Mouse (Mus musculus): ENCODE measurements around the gene Atg9a.

Atg9a gene

DNA sequence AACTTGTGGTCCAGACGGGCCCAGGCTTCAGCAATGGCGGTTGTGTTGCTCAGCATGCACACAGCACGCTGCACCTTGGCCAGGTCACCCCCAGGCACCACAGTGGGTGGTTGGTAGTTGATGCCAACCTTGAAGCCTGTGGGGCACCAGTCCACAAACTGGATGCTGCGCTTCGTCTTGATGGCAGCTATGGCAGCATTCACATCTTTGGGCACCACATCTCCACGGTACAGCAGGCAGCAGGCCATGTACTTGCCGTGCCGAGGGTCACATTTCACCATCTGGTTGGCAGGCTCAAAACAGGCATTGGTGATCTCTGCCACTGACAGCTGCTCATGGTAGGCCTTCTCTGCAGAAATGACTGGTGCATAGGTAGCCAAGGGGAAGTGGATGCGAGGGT is 23.8 kb upstream of the Atg9a start:
- DNase-seq (ENCODE audit: low spot score) = no peak

DNA sequence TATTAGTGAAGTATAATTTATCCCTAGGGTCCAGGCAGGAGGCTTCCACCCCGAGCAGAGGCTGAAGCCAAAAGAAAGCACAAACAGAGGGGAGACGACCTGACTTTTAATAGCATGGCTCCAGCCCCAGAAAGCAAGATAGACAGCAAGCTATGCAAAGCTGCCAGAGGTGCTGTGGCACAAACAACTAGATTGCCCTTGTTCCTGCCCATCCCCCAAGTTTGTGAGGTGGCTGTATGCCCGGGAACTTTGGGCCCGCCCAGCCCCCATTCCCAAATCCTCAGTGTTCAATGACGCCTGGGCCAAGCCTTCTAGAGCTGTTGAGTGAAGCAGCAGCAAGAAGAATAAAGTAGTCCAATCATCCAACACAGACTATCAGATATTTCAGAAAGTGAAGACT is 22.9 kb upstream of the Atg9a start:
- DNase-seq (ENCODE audit: low spot score) = no peak

DNA sequence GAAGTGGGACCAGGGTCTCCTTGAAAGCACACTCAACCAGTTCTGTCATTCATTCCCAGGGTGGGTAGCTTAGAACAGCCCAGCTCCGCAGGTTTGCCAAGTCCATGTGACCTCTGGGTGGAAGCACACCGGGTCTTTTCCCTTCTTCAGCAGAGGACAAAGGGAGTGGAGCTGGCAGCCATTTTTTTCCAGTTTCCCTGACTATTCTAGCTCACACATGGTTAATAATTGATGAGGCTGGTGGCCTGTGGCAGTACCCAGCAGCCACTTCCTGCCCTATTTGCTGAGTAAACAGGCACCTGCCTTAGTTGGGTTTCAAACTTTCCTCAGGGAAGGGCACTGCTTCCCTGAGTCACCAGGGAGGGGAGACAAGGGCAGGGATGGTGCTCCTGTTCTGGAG is 22.4 kb upstream of the Atg9a start:
- no peak for DNase-seq (ENCODE audit: low spot score)

DNA sequence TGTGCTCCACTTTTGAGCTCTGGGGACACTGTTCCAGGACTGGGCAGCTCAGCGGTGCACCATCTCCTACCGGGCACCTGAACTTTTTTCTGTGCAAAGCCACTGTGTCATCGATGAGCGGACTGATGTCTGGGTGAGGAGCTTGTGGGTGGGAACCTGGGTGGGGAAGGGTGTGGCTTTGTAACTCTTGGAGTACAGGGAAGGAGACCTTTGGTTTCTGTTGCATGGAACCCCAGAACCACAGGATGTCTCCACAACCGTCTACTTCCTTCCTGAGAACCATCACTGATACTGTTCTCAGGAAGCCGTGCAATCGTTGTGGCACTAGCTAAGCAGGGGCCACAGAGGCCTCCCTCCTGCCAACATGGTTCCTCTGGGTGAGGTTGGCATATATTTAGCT is 21.1 kb upstream of the Atg9a start:
- no peak for DNase-seq (ENCODE audit: low spot score)

DNA sequence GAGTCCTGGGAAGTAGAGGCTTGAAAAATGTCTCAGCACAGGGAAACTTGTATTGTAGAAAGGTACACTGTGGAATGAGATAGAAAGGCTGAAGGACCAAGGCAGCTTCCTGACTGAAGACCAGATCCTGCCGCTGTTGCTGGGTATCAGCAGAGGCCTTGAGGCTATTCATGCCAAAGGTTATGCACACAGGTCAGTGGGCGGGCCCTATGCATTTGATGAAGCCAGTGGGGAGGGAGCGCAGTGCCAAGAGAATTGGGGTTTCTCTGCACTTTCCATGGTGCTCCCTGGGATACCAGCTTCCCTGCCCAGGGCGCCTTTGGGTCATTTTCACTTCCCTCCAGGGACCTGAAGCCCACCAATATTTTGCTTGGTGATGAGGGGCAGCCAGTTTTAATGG is 20.5 kb upstream of the Atg9a start:
- DNase-seq (ENCODE audit: low spot score) = no peak

DNA sequence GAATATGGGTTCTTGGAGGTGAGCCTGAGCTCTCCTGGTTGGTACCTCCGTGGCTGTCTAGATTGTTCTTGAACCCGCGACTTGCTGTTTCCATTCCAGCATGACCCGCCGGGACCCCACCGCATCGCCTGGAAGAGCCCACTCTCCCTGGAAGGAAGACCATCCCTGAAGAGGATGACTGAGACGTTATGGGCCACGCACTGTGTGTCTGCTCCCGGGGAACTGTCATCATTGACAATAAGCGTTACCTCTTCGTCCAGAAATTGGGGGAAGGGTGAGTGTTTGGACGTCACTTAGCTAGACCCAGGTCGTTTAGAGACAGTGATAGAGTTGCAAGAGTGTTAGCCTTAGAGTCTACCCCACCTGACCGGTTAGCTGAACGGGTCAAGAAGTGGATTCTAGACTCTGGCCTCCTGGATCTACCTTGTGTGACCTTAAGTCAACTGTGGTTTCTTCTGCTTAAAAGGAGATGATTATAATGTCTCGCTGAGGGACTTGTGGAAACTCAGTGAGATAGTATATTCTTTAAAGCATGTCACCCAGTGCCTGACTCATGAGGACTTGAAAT is 19.2 kb upstream of the Atg9a start:
- no peak for DNase-seq (ENCODE audit: low spot score)

DNA sequence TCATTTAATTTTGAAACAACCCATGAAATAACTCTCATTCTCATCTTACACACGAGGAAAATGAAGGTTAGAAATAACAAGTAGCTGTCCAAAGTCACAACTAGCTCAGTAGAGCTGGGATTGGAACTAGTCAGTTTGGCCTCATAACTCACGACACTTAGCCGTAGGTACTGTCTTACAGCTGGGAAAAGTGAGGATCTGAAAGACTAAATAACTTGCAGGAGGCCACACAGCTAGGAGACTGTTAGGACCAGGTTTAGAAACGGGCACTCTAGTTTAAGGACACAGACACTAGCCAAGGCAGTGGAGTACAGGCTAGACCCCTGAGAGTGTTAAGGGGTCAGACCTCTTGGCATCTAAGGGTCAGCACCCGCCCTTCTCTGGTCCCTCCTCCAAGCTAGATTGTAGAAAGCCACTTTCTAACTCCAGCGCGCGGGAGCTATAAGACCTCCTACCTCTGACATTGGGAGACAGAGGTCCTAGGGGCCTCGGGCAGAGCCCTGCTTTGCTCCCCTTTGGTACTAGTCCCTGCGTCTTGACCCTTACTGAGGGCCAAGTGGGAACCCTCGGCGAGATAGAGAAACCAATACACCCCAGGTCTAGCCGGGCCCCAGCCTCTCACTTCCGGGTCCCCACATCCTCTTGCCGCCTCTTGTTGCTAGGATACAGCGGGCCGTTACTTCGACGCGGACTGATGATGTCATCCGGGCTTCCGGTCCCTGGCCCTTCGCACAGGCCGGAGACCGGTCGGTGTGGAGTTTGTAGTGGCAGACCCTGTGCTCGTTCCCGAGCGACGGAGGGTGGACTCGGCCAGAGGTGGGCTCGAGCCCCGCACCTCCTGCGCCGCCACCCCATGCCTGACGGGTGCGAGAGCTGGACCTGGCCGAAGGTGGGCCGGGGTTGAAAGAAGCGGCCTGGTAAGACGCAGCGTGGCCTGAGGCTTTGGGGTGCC is 18.4 kb upstream of the Atg9a start, which contains the start of the genes Glb1l and Stk16:
Gene Glb1l (minus strand): TSS at position 678 of the 952 bp plus-strand sequence.
Gene Stk16 (plus strand): TSS at position 703 of the 952 bp plus-strand sequence.
- DNase-seq (ENCODE audit: low spot score) = peak; percentile 91

DNA sequence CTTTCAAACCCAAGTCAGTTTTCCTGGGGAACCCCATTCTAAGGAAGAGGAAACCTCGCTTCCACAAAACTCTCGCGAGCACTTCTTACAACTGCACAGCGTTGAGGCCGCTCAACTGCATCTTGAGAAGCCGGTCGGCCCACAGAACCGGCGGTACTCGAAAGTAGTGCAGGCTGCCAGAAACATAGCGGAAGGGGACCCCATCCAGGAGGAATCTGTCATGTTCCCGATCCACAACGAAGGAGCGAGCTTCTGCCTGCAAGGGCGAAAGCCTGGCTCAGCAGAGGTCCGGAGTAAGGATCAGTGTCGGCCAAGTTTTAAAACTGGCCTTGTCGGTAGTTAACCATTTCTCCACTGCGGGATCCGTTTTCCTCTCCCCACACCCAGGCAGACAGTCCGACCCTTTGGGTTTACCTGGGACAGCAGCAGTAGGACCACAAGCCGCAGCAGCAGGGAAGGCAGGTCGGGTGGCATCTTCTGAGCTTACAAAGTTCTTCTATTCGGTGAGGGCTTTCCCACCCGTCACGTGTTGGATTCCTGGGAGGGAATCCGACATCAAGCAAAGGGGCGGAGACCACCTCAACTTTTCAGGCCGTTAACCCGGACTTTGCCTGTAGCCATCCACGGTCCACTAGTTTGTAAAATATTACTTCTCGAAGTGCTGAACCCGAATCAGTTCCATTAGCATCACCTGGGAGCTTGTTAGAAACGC is 17.1 kb upstream of the Atg9a start:
- DNase-seq (ENCODE audit: low spot score) = no peak

DNA sequence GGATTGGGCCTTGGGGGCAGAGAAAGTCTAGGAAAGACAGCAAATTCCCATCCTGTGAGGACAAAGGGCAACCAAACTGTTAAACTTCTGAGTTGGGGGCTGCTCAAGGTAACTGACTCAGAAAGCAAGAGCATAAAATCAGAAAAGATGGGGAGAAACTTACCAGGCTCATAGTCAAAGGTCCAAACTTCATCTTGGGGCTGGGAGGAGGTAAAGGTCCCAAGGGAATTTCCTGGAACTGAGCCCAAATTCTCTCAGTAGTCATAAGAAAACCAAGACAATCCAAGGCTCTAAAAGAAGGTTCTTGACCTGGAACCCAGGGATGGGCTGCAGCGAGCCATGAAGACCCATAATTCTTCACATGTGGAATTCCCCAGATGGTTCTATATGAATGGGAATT is 9.2 kb upstream of the Atg9a start:
- no peak for DNase-seq (ENCODE audit: low spot score)

DNA sequence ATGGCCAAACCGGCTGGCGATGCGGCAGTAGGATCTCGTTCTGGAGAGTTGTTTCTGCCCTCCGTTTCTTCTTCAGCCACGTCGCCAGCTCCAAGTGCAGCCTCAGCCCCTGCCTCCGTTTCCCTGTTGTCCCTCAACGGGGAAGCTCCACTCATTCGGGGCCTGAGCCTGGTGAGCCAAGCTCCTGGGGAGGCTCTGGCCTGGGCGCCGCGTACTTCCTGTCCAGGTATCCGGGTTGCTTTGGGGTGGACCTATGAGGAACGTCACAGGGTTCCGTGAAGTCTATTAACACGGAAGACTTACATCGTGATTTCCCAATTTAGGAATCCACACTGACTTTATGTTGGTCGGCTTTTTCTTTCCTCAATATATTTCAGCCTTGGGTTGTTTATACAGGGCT is 456 bp upstream of the Atg9a start:
- DNase-seq (ENCODE audit: low spot score) = peak; percentile 46

DNA sequence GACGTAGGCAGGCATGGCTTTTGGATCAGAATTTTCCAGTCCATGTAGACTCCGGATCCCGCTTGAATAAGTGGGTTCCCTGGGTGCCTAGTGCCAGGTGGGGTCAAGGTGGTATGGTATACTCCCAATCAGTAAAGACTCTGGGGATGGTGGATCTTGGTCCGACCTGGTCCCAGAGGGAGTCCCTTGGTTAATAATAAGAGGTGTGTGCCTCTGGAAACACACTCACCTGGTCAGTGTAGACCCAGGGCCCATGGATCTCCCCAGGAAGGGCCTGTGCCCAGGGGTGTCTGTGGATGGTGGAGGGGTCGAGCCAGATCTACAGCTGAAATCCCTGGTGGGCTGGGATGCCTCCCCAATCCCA is 756 bp downstream of the Atg9a start:
- DNase-seq (ENCODE audit: low spot score) = no peak

DNA sequence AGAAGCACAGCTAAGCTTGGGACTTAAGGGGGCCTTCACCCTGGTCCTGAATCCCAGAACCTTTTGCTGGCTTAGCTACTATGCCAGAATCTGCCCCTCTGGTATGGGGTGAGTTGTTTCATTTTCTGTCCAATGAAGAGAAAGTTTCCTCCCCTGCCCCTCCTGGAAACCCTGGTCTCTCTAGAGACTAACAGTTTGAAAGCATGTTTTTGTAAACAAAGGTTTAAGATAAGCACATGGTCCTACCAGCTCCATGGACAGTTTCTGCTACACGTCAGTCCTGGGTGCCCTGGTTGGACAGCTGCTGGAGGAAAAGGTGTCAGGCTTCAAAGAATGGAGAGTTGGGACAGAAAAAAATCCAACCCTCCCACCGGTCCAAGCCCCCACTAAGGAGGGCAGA is 1.4 kb downstream of the Atg9a start:
- DNase-seq (ENCODE audit: low spot score) = no peak

DNA sequence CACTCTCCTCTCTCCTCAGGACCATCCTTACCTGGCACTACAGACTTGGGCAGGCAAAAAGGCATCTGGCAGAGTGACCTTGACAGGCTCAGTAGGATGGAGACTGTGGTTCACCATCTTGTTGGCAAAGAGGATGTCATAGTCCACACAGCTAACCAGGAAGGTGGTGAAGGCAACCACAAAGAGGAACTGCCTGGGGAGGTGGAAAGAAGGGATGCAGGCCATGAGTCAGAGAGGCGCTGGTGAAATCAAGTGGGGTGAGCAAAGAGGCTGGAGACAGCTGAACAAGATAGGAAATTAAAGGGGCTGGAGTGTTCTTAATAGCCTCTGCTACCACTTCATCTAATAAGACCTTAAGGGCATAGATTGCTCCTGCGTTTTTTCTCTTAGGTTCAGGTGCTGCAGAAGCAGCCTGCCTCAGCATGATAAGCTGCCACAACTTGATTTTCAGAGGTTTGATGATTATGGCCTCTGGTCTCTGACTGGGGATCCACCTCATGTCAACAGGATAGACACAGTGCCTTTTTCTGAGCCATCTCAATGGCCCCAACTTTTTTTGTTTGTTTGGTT is 4.0 kb downstream of the Atg9a start:
- DNase-seq (ENCODE audit: low spot score) = no peak

DNA sequence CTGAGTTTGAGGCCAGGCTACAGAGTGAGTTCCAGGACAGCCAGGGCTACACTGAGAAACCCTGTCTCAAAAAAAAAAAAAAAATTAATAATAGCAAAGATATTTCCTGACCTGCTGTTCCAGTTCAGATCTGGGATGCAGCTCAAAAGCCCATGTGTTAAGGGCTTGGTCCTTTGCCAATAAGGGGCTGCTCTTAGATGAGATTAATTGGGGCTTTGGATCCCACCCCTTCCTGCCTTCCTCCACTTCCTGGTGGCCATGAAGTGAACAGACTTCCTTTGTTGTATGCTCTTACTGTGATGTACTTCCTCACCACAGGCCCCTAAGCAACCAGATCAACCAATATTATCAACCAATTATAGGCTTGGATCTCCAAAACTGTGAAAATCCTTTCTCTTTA is 4.9 kb downstream of the Atg9a start:
- no peak for DNase-seq (ENCODE audit: low spot score)

DNA sequence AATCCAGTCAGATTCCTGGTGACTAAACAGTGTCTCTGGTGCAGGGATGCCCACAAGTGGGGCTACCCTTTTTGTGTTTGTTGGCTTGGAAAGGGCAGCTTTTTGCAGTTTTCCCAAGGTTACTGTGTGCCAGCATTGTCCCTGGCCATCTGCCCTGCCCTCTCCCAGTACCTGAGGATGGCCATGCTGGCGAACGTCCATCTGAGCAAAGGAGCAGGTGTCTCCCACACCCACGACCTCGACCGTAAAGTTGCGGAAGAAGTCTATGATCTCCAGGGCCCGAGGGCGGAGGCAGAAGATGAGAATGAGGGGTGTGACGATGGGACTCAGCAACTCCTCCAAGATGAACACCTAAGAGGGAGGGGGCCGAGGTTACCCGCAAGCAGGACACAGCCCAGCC is 6.5 kb downstream of the Atg9a start:
- no peak for DNase-seq (ENCODE audit: low spot score)

DNA sequence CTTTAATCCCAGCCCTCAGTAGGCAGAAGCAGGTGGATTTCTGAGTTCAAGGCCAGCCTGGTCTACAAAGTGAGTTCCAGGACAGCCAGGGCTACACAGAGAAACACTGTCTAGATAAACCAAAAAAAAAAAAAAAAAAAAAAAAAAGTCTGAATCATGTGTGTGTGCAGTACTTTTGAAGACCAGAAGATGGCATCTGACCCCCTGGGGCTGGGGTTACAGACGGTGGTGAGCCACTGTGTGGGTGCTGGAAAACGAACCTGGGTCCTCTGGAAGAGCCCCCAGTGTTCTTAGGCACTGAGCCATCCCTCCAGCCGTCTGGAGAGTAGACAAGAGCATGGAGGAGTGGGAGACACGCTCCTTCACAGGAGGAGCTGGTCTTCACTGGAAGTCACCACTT is 9.8 kb downstream of the Atg9a start:
- DNase-seq (ENCODE audit: low spot score) = no peak

DNA sequence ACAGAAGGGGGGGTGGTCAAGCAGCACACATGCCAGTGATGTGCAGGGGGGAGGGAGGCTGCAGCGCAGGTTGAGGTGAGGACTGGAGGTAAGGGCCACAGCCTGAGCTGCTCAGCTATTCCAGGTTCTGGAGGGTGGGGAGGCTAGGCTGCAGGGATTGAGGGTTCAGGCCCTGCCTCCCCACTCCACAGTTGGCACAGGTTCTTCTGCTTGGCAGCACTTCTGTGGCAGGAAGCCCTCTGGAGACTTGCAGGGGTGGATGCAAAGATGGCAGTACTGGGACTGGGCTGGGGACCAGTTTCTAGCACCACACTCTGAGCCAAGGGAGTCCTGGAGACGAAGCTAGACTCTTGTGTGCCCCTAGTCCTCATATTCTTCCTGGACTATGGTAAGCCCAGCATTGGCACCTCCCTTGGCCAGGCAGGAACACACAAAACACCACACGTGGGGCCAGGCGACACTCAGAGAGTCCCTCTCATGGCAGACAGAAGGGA is 10.6 kb downstream of the Atg9a start:
- DNase-seq (ENCODE audit: low spot score) = no peak

DNA sequence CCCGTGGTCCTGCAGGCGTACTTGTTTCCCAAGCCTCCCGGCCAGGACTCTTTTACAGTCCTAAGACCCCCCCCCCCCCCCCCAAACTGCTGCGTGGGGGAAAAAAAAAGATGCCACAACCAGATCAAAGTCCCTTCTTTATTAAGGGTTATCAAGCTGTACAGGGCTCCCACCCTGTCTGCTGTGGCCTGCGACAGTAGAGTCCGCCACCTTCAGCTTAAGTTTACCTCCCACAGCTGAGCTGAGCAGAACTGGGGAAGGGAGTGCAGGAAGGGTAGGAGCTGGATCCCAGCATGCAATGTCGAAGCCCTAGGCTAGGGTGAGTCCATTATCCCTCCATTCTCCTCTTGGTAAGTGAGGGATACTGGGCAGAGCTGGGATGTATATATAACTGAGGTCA is 11.3 kb downstream of the Atg9a start:
- DNase-seq (ENCODE audit: low spot score) = no peak

DNA sequence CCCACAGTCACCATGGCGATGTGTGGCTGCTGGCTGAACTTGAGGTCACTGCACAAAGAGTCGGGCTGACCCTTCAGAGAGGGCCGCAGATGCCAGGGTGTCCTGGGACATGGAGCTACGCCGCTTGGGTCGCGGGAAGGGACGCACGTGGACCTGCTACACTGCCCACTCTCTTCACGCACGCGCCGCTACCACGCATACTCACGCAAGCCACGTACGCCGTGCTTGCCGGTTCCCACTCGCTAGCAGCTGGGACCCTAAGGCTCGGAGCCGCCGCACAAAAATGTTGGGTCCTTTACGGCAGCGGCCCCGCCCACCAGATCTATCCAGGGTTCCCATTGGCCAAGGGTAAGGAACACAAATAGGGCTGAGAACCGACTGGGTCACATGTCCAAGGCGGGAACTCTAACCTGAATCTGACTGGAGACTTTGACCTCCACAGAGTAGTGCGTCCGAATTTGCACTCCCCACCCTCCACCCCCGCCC is 11.8 kb downstream of the Atg9a start, which contains the start of gene Abcb6:
Gene Abcb6 (minus strand): TSS at position 288 of the 486 bp plus-strand sequence.
- DNase-seq (ENCODE audit: low spot score) = peak; percentile 90

DNA sequence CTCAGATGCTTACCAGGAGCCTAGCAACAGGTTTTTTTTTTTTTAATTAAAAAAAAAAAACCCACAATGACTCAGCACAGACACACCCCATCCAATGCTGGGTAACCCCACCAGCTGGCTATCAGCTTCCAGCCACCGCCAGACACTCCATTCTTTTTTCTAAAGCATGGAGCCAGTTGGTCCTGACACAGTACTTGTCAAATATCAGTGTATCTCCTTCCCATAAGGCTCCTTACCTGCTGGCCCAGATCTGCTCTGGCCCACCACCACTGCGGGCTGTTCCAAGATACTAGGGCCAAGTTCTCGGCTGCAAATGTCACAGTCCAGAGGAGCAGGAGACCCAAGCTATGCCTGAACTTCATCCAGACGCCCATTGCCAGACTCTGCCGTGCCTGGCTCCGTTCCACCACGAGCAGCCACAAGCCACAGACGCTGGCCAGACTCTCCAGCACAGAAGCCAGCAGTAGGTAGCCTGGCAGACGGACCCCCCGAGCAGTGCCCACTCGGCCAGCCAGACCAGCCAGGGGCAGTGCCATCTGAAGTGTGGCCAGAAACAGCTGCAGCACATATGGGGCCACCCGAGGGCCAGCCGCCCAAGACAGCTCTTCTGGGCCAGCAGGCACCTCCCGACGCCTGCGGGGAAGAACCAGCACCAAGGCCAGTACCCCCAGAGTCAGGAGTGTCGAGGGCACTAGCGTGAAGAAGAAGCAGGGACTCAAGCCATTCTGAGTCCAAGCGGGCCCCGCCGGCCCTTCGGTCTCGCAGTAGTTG is 12.5 kb downstream of the Atg9a start:
- DNase-seq (ENCODE audit: low spot score) = peak; percentile 83
